Mouse (Mus musculus) heart, postnatal 4 days (tissue): ENCODE measurements around the gene Stk38. TPM values are rescaled to one million over a fixed set of nuclear protein-coding genes. Genes with fewer than 3 reads are reported as not detected.

Experiments
- DNase-seq: peaks from one replicate; pipeline ENCODE4 v3.0.0; 2021
- total RNA-seq, 2 experiments: library from RNA; stranded (reverse); gene quantifications; 2 replicates each; pipeline ENCODE4 v1.2.3; 2021

The Stk38 gene
- total RNA-seq, 2 experiments from 2014 or later: 64.3 to 67.4 TPM

DNA sequence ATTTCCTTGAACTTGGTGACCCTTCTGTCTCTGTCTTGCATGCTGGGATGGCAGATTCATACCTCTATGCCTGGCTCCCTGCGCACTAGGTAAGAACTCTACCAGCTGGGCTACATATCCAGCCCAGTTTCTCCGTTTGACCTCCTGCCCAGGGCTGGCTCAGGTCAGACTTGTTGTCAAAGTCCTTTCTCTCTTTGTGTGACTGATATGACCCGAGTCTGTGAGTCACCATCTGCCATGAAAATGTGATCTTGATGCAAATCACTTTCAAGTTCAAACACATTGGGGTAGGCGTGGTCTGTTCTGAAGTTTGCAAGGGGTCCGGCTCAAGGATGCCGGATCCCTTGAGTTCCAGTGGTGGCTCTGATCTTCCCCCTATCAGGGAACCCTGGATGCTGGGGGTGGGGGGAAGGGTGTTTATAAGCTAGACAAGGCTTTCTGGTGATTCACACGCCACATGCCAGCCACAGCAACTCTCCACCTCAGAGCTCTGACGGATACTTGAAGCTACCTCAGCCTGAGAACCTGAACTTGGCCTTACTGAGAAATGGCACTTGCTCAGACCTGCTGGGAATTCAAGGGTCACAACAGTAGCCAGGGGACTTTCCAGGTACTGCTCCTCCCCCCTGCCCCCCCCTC, 82.7 kb downstream of the Stk38 start:
- DNase-seq: no peak

DNA sequence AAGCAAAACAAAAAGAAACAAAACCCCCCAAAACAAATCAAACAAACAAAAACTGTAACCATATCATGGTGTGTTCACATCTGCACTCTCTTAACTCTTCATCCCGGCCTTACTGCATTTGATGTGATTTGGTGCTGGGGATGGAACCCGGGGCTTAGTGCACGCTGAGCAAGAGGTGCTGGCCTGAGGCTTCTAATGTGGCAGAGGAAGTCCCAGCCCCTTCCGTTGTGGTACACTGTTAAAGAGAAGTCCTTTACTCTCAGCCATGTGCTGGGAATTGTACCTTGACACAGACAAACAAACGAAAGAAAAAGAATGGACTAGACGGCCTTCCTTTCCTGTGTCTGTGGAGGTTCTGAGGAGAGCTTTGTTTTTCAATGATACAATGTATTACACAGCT, 85.7 kb downstream of the Stk38 start:
- DNase-seq: no peak

DNA sequence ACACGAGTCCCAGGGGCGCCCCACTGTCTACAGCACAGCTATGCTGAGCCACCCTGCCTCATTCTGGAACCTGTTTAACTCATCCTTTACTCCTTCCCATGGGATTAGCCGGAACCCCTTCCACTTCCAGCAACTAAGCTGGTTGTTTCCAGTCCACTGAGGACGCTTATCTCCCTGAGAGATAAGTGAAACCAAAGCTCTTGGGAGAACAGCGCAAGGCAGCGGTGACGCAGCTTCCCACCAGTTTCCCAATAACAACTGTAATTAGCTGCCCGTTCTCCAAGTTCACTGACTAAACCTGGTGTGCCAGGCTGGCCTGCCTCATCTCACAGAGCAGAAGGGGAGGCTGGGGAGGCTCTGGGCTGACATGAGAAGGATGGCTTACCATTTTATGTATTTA, 86.7 kb downstream of the Stk38 start:
- DNase-seq: no peak

Other genes starting within 250 kb of the Stk38 start
- gene Mapk13, start 238.7 kb downstream of the Stk38 start, total RNA-seq: under 1 TPM; 0.47 to 0.50 TPM
- gene Brpf3, start 206.9 kb downstream of the Stk38 start, total RNA-seq: 10 to 100 TPM; 22.8 to 25.9 TPM
- under 1 TPM in 1 of 2 experiments, not detected in 1; 0.07 TPM for gene Pnpla1, start 149.6 kb downstream of the Stk38 start, total RNA-seq
- under 1 TPM in 1 of 2 experiments, not detected in 1; 0.12 TPM for gene 4930539E08Rik, start 92.7 kb downstream of the Stk38 start, total RNA-seq
- not detected for gene Pxt1, start 64.2 kb downstream of the Stk38 start, total RNA-seq
- gene Kctd20, start 56.0 kb downstream of the Stk38 start, total RNA-seq: 10 to 100 TPM; 63.1 to 65.3 TPM
- 100 to 1,000 TPM; 224 to 227 TPM for gene Srsf3, start 24.6 kb upstream of the Stk38 start, total RNA-seq
- gene Cdkn1a, start 83.0 kb upstream of the Stk38 start, total RNA-seq: 10 to 100 TPM; 55.9 to 57.1 TPM
- gene Rab44, start 106.2 kb upstream of the Stk38 start, total RNA-seq: under 1 TPM; 0.47 to 0.57 TPM
- 1 to 10 TPM; 5.9 to 8.4 TPM for gene Cpne5, start 230.2 kb upstream of the Stk38 start, total RNA-seq